Mouse (Mus musculus): ENCODE measurements around the gene Olfr372. TPM values are rescaled to one million over a fixed set of nuclear protein-coding genes. Genes with fewer than 3 reads are reported as not detected.
A peak's percentile ranks its signal among the peaks of the same experiment; 100 is the strongest.
"Not testable (repeated sequence)": the region's sequence is repeated elsewhere in the genome, so short reads cannot be mapped to it uniquely, and the experiment has no call there.

Olfr372 gene
- total RNA-seq, 2 experiments from 2014 or later, result not detected

GRCm38 (mm10) chr8:72087611-72088010 lies 46.6 kb downstream of the Olfr372 start:
- ATAC-seq (replicated peaks; ENCODE audit: low FRiP score, poor library complexity, severe bottlenecking), result not testable (repeated sequence)

- not testable (repeated sequence) for ATAC-seq (replicated peaks; ENCODE audit: low FRiP score, poor library complexity, severe bottlenecking)
Observed at GRCm38 (mm10) chr8:72096721-72097120, 55.7 kb downstream of the Olfr372 start.

DNA sequence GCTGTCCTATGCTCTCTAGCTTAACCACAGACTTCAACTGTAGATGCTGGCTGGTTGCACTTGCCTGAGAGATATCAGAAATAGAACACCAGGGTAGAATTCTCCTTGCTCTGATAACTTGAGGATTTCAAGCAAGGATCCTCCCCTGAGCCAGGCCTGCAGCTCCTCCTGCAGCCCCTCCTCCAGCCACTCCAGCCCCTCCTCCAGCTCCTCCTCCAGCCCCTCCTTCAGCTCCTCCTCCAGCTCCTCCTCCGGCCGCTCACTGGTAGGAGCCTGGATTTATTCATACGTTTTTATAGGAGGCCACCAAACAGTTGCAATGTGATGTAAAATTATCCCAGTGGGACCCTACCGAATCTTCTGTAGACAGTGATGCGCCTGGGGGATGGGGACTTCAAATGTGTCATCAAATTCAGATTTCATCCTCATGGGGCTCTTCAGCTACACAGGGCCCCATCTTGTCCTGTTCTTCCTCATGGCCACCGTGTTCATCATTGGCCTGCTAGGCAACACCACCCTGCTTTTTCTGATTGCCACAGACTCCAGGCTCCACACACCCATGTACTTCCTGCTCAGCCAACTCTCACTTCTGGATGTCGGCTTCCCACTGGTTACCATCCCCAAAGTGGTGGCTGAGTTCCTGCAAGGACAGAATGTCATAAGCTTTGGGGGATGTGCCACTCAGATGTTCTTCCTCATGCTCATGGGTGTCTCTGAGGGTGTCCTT lies 58.5 kb downstream of the Olfr372 start:
- ATAC-seq (replicated peaks; ENCODE audit: low FRiP score, poor library complexity, severe bottlenecking), result 0 out of 2 replicates have a peak, but pooled peaks have one; percentile 39

GRCm38 (mm10) chr8:72105165-72105564 lies 64.1 kb downstream of the Olfr372 start:
- no peak for ATAC-seq (replicated peaks; ENCODE audit: low FRiP score, poor library complexity, severe bottlenecking)

DNA sequence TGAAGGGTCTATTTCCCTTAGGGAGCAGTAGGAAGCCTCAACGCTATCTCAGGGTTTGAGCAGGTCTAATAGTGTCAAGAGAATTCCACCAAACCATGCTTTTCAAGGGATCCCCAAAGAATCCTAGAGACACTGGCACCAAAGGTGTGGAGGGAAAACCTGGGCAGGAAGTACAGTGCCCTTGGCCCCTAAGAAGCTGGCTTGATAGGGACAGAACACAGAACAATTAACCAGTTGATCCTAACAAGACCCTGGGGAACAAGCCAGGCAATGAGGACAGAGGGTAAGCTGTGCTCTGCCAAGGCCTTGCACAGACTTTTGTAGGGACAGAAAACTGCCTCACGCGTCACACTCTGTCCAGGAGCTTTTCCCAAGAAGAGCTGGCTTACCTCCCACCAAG lies 65.7 kb downstream of the Olfr372 start, which contains the start of gene Olfr374:
Gene Olfr374, plus strand, starts transcription at position 301 of the 400 bp plus-strand sequence.
- no peak for ATAC-seq (replicated peaks; ENCODE audit: low FRiP score, poor library complexity, severe bottlenecking)

Other genes starting within 250 kb of the Olfr372 start
- gene Zfp709, start 159.2 kb upstream of the Olfr372 start, total RNA-seq (2015; ENCODE audit: low replicate concordance), result 2.5 TPM in 1 of 2 replicates, not detected in the other
- gene Zfp709, start 159.2 kb upstream of the Olfr372 start, total RNA-seq (2017; ENCODE audit: low replicate concordance), result 2.6 and 4.2 TPM in 2 replicates
- gene Zfp882, start 132.6 kb upstream of the Olfr372 start, total RNA-seq (2015; ENCODE audit: low replicate concordance), result 1.7 and 11.9 TPM in 2 replicates
- gene Zfp882, start 132.6 kb upstream of the Olfr372 start, total RNA-seq (2017; ENCODE audit: low replicate concordance), result 4.7 and 5.0 TPM in 2 replicates
- gene Zfp617, start 132.6 kb upstream of the Olfr372 start, total RNA-seq (2015; ENCODE audit: low replicate concordance), result 15.9 and 26.4 TPM in 2 replicates
- 4.6 and 21.3 TPM in 2 replicates for gene Zfp617, start 132.6 kb upstream of the Olfr372 start, total RNA-seq (2017; ENCODE audit: low replicate concordance)
- gene Zfp961, start 90.2 kb upstream of the Olfr372 start, total RNA-seq (2015; ENCODE audit: low replicate concordance), result 20.1 and 23.8 TPM in 2 replicates
- gene Zfp961, start 90.2 kb upstream of the Olfr372 start, total RNA-seq (2017; ENCODE audit: low replicate concordance), result 3.8 and 7.7 TPM in 2 replicates
- gene Cyp4f18, start 31.6 kb upstream of the Olfr372 start, total RNA-seq (2015; ENCODE audit: low replicate concordance), result 6.1 and 10.9 TPM in 2 replicates
- 2.7 and 7.0 TPM in 2 replicates for gene Cyp4f18, start 31.6 kb upstream of the Olfr372 start, total RNA-seq (2017; ENCODE audit: low replicate concordance)
- gene Olfr373, start 42.0 kb downstream of the Olfr372 start, total RNA-seq (2015; ENCODE audit: low replicate concordance), result not detected in 2 replicates
- not detected in 2 replicates for gene Olfr373, start 42.0 kb downstream of the Olfr372 start, total RNA-seq (2017; ENCODE audit: low replicate concordance)
- gene Olfr374, start 65.8 kb downstream of the Olfr372 start, total RNA-seq (2015; ENCODE audit: low replicate concordance), result not detected in 2 replicates
- not detected in 2 replicates for gene Olfr374, start 65.8 kb downstream of the Olfr372 start, total RNA-seq (2017; ENCODE audit: low replicate concordance)
- gene Tpm4, start 93.8 kb downstream of the Olfr372 start, total RNA-seq (2015; ENCODE audit: low replicate concordance), result 19.3 and 26.3 TPM in 2 replicates
- gene Tpm4, start 93.8 kb downstream of the Olfr372 start, total RNA-seq (2017; ENCODE audit: low replicate concordance), result 20.3 and 23.4 TPM in 2 replicates
- 47.8 and 47.9 TPM in 2 replicates for gene Rab8a, start 120.0 kb downstream of the Olfr372 start, total RNA-seq (2015; ENCODE audit: low replicate concordance)
- gene Rab8a, start 120.0 kb downstream of the Olfr372 start, total RNA-seq (2017; ENCODE audit: low replicate concordance), result 130 and 194 TPM in 2 replicates
- 1.4 and 4.6 TPM in 2 replicates for gene Hsh2d, start 148.4 kb downstream of the Olfr372 start, total RNA-seq (2015; ENCODE audit: low replicate concordance)
- gene Hsh2d, start 148.4 kb downstream of the Olfr372 start, total RNA-seq (2017; ENCODE audit: low replicate concordance), result 0.64 TPM in 1 of 2 replicates, not detected in the other
- gene Cib3, start 171.6 kb downstream of the Olfr372 start, total RNA-seq (2015; ENCODE audit: low replicate concordance), result not detected in 2 replicates
- gene Cib3, start 171.6 kb downstream of the Olfr372 start, total RNA-seq (2017; ENCODE audit: low replicate concordance), result 0.77 TPM in 1 of 2 replicates, not detected in the other
- not detected in 2 replicates for gene Gm11034, start 172.4 kb downstream of the Olfr372 start, total RNA-seq (2015; ENCODE audit: low replicate concordance)
- not detected in 2 replicates for gene Gm11034, start 172.4 kb downstream of the Olfr372 start, total RNA-seq (2017; ENCODE audit: low replicate concordance)
- gene Fam32a, start 178.5 kb downstream of the Olfr372 start, total RNA-seq (2015; ENCODE audit: low replicate concordance), result 20.1 and 42.5 TPM in 2 replicates
- 25.3 and 30.5 TPM in 2 replicates for gene Fam32a, start 178.5 kb downstream of the Olfr372 start, total RNA-seq (2017; ENCODE audit: low replicate concordance)
- 52.8 and 56.6 TPM in 2 replicates for gene Ap1m1, start 198.8 kb downstream of the Olfr372 start, total RNA-seq (2015; ENCODE audit: low replicate concordance)
- 27.6 and 47.7 TPM in 2 replicates for gene Ap1m1, start 198.8 kb downstream of the Olfr372 start, total RNA-seq (2017; ENCODE audit: low replicate concordance)